Mouse (Mus musculus) ovary, adult 18-20 months (tissue): ENCODE results near the gene Mstn.

Experiments
- DNase-seq: peaks from one replicate; pipeline ENCODE4 v3.0.0; 2022; ENCODE audit warnings: low spot score, mixed read lengths

Gene Mstn

GRCm38 (mm10) chr1:53110561-53110960, 49.1 kb downstream of the Mstn start:
- no peak for DNase-seq
